Mouse (Mus musculus): ENCODE measurements around the gene Zbtb48. TPM values are rescaled to one million over a fixed set of nuclear protein-coding genes. Genes with fewer than 3 reads are reported as not detected.

Zbtb48 gene
- polyA plus RNA-seq, 1 experiment from 2014 or later, result 15.8 TPM

DNA sequence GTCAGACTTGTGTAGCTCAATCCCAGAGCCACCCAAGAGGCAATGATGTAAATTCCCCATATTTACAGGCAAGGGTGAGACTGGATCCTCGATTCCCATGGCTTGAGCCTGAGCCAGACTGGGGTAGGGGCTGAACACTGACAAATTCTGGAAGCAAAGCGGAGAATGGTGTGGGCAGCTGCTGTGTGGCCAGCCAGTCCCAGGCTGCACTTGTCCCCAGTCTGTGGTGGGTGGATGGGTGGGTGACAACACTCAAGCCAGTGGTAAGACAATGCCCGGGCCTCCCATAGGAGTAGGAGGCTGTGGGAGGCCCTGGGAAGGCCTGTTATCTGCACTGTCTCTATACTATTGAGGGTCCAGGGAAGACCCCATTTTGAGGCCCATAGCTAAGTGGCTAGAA is 41.8 kb upstream of the Zbtb48 start:
- WGBS, result 81% methylated on average over 3 of the region's 3 CpGs
- H3K4me2 ChIP-seq (ENCODE audit: low read length), result no peak overlapping the region
- ATAC-seq (ENCODE audit: insufficient number of reproducible peaks, insufficient read depth, low FRiP score, low read depth), result no peak
- H3K27ac ChIP-seq (replicated peaks in 1 of 2; ENCODE audit: control insufficient read depth in 1 of 2, insufficient read depth in 1 of 2, low read depth in 2 of 2, low read length in 2 of 2), result no peak overlapping the region
- no peak overlapping the region for H3K4me3 ChIP-seq (ENCODE audit: control insufficient read depth in 1 of 2, insufficient read depth in 1 of 2, low read depth in 1 of 2, low read length in 2 of 2)
- H3K27me3 ChIP-seq (ENCODE audit: control insufficient read depth, insufficient read depth, low read length), result no peaks in the 10 kb centered on the region
- H3K36me3 ChIP-seq (ENCODE audit: control insufficient read depth, insufficient read depth, low read length), result no peaks in the 10 kb centered on the region
- H3K4me1 ChIP-seq (ENCODE audit: control insufficient read depth in 2 of 2, insufficient read depth in 2 of 2, low read length in 2 of 2), result peaks cover 9% of the 10 kb centered on the region in 2 experiments; a peak in 3 of 4 replicates
- no peak overlapping the region for H3K9ac ChIP-seq (ENCODE audit: low read length)
- no peaks in the 10 kb centered on the region for H3K9me3 ChIP-seq (ENCODE audit: control insufficient read depth, low read length)

DNA sequence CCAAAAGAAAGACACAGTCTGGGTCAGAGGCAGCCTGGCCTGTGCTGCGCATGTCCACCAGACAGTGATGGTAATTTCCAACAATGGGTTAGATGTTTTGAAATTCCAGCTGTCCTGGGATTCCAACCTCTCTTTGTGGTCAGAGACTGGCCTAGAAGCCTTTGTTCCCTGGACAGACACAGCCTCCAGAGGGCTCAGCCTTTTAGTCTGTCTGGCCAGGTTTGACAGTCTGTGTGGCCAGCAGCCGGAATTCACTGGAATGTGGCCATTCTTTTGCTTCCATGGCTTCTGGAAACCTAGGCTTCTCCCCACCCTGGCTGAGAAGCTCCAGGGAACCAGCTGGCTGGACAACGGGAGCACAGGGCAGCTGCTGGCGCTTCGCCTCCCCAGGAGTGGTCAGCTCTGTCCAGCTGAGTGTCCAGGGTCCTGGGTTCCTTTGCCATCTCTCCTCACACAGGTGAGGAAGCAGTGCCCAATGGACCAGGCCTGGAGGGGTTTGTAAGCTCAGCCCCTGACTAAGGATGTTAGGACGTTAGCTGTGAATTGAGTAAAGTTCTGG is 40.8 kb upstream of the Zbtb48 start:
- ATAC-seq (ENCODE audit: insufficient number of reproducible peaks, insufficient read depth, low FRiP score, low read depth), result no peak
- 73% methylated on average over 6 of the region's 6 CpGs for WGBS
- Histone ChIP-seq H3K27ac (replicated peaks in 1 of 2; ENCODE audit: control insufficient read depth in 1 of 2, insufficient read depth in 1 of 2, low read depth in 2 of 2, low read length in 2 of 2) (no peak overlapping the region), H3K4me2 (ENCODE audit: low read length) (no peak overlapping the region), H3K36me3 (ENCODE audit: control insufficient read depth, insufficient read depth, low read length) (no peaks in the 10 kb centered on the region), H3K9me3 (ENCODE audit: control insufficient read depth, low read length) (no peaks in the 10 kb centered on the region), H3K4me1 (ENCODE audit: control insufficient read depth in 2 of 2, insufficient read depth in 2 of 2, low read length in 2 of 2) (peaks cover 9% of the 10 kb centered on the region in 2 experiments; a peak in 3 of 4 replicates), H3K9ac (ENCODE audit: low read length) (no peak overlapping the region), H3K27me3 (ENCODE audit: control insufficient read depth, insufficient read depth, low read length) (no peaks in the 10 kb centered on the region), H3K4me3 (ENCODE audit: control insufficient read depth in 1 of 2, insufficient read depth in 1 of 2, low read depth in 1 of 2, low read length in 2 of 2) (no peak overlapping the region)

DNA sequence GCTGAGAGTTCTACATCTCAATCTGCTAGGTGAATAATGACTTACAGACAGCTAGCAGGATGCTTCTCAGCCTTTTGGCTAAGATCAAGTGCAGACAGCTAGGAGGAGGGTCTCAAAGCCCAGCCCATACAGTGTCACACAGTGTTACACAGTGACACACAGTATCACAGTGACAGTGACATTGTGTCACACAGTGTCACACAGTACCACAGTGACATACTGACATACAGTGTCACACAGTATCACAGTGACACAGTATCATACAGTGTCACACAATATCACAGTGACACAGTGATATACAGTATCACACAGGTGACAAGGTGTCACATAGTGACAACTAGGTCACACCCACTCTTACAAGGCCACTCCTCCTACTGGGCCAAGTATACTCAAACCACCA is 39.8 kb upstream of the Zbtb48 start:
- Histone ChIP-seq H3K4me2 (ENCODE audit: low read length) (no peak overlapping the region), H3K9ac (ENCODE audit: low read length) (no peak overlapping the region), H3K9me3 (ENCODE audit: control insufficient read depth, low read length) (no peaks in the 10 kb centered on the region), H3K4me1 (ENCODE audit: control insufficient read depth in 2 of 2, insufficient read depth in 2 of 2, low read length in 2 of 2) (peaks cover 3 to 4% of the 10 kb centered on the region in 2 experiments; a peak in 2 of 4 replicates), H3K27ac (replicated peaks in 1 of 2; ENCODE audit: control insufficient read depth in 1 of 2, insufficient read depth in 1 of 2, low read depth in 2 of 2, low read length in 2 of 2) (no peak overlapping the region), H3K4me3 (ENCODE audit: control insufficient read depth in 1 of 2, insufficient read depth in 1 of 2, low read depth in 1 of 2, low read length in 2 of 2) (no peak overlapping the region), H3K27me3 (ENCODE audit: control insufficient read depth, insufficient read depth, low read length) (no peaks in the 10 kb centered on the region), H3K36me3 (ENCODE audit: control insufficient read depth, insufficient read depth, low read length) (no peaks in the 10 kb centered on the region)
- ATAC-seq (ENCODE audit: insufficient number of reproducible peaks, insufficient read depth, low FRiP score, low read depth), result no peak

DNA sequence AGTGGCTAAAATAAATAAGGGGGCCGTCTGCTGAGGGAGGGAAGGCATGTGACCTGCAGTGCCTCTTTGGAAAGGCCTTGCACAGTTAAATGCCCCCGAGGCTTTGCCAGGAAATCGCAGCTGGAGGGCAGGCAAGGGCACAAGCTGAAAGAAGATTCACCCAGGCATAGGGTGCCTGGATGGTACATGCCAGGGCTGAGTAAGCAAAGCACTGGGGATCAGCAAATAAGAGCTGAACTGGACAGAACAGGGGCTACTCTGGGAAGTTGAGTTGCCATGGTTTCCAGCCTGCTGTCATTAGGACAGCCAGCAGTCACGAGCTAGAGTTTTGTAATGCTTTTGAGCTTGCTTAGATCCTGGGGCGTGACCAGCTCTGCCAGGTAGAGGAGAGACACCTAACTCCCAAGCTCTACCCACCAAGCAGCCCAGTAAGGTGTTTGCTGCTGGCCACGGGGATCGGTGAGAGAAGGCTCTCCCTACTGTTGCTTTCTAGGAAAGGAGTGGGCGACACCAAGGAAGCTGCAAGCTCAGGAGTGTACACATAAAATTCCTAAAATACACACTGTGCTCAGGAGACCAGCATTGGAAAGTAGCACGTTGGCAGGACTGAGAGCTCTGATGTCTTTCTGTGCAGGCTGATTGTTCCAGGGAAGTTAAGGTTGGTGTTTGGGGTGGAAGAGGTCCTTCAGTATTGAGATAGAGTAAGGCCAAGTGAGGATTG is 35.1 kb upstream of the Zbtb48 start:
- ATAC-seq (ENCODE audit: insufficient number of reproducible peaks, insufficient read depth, low FRiP score, low read depth), result no peak
- Histone ChIP-seq H3K9ac (ENCODE audit: low read length) (no peak overlapping the region), H3K27ac (replicated peaks in 1 of 2; ENCODE audit: control insufficient read depth in 1 of 2, insufficient read depth in 1 of 2, low read depth in 2 of 2, low read length in 2 of 2) (no peak overlapping the region), H3K4me1 (ENCODE audit: control insufficient read depth in 2 of 2, insufficient read depth in 2 of 2, low read length in 2 of 2) (no peaks in the 10 kb centered on the region), H3K36me3 (ENCODE audit: control insufficient read depth, insufficient read depth, low read length) (peaks cover 34% of the 10 kb centered on the region), H3K4me2 (ENCODE audit: low read length) (no peak overlapping the region), H3K27me3 (ENCODE audit: control insufficient read depth, insufficient read depth, low read length) (no peaks in the 10 kb centered on the region), H3K4me3 (ENCODE audit: control insufficient read depth in 1 of 2, insufficient read depth in 1 of 2, low read depth in 1 of 2, low read length in 2 of 2) (no peak overlapping the region), H3K9me3 (ENCODE audit: control insufficient read depth, low read length) (no peaks in the 10 kb centered on the region)
- 63% methylated on average over 9 of the region's 9 CpGs for WGBS

DNA sequence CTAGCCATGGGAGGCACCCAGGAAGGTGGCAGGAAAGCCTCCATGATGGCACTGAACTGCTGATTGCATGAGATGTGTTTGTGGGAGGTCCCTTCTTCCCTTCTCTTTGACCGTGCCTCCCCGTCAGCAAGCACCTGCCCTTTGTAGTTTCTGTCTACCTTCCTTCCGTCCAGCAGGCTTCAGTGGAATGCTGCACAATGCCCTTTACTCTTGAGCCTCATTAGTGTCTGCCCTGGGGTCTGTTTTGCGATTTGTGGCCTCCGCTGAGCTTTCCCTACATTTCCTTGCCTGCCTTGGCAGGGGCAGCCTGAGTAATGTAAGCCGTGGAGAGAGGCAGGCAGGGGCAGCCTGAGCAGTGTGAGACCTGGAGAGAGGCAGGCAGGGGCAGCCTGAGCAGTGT is 17.1 kb upstream of the Zbtb48 start:
- WGBS, result 76% methylated on average over 6 of the region's 6 CpGs
- Histone ChIP-seq H3K4me1 (ENCODE audit: control insufficient read depth in 2 of 2, insufficient read depth in 2 of 2, low read length in 2 of 2) (peaks cover 5 to 8% of the 10 kb centered on the region in 2 experiments), H3K9ac (ENCODE audit: low read length) (no peak overlapping the region), H3K27me3 (ENCODE audit: control insufficient read depth, insufficient read depth, low read length) (no peaks in the 10 kb centered on the region), H3K9me3 (ENCODE audit: control insufficient read depth, low read length) (no peaks in the 10 kb centered on the region), H3K4me2 (ENCODE audit: low read length) (no peak overlapping the region), H3K27ac (replicated peaks in 1 of 2; ENCODE audit: control insufficient read depth in 1 of 2, insufficient read depth in 1 of 2, low read depth in 2 of 2, low read length in 2 of 2) (no peak overlapping the region), H3K36me3 (ENCODE audit: control insufficient read depth, insufficient read depth, low read length) (peaks cover 85% of the 10 kb centered on the region), H3K4me3 (ENCODE audit: control insufficient read depth in 1 of 2, insufficient read depth in 1 of 2, low read depth in 1 of 2, low read length in 2 of 2) (no peak overlapping the region)
- ATAC-seq (ENCODE audit: insufficient number of reproducible peaks, insufficient read depth, low FRiP score, low read depth), result no peak

DNA sequence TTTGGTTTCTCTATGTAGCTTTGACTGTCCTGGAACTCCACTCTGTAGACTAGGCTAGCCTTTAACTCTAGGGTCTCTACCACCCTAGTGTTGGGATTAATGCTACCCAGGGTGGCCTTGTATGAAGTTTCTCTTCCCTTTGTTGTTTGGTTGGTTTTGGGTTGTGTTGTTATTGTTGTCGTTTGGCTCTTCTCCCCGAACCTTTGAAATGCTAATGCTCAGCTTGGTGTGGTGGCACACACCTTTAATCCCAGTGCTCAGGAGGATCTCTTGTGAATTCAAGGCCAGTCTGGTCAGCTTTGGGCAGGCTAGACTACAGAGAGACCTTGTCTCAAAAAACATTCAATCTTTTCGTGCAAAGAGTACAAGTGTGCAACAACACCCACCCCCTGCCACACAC is 15.7 kb upstream of the Zbtb48 start:
- Histone ChIP-seq H3K27me3 (ENCODE audit: control insufficient read depth, insufficient read depth, low read length) (no peaks in the 10 kb centered on the region), H3K4me3 (ENCODE audit: control insufficient read depth in 1 of 2, insufficient read depth in 1 of 2, low read depth in 1 of 2, low read length in 2 of 2) (no peak overlapping the region), H3K36me3 (ENCODE audit: control insufficient read depth, insufficient read depth, low read length) (peaks cover 72% of the 10 kb centered on the region), H3K4me2 (ENCODE audit: low read length) (no peak overlapping the region), H3K27ac (replicated peaks in 1 of 2; ENCODE audit: control insufficient read depth in 1 of 2, insufficient read depth in 1 of 2, low read depth in 2 of 2, low read length in 2 of 2) (no peak overlapping the region), H3K4me1 (ENCODE audit: control insufficient read depth in 2 of 2, insufficient read depth in 2 of 2, low read length in 2 of 2) (peaks cover 6 to 8% of the 10 kb centered on the region in 2 experiments), H3K9me3 (ENCODE audit: control insufficient read depth, low read length) (no peaks in the 10 kb centered on the region), H3K9ac (ENCODE audit: low read length) (no peak overlapping the region)
- no peak for ATAC-seq (ENCODE audit: insufficient number of reproducible peaks, insufficient read depth, low FRiP score, low read depth)
- 87% methylated on average over 3 of the region's 3 CpGs for WGBS

DNA sequence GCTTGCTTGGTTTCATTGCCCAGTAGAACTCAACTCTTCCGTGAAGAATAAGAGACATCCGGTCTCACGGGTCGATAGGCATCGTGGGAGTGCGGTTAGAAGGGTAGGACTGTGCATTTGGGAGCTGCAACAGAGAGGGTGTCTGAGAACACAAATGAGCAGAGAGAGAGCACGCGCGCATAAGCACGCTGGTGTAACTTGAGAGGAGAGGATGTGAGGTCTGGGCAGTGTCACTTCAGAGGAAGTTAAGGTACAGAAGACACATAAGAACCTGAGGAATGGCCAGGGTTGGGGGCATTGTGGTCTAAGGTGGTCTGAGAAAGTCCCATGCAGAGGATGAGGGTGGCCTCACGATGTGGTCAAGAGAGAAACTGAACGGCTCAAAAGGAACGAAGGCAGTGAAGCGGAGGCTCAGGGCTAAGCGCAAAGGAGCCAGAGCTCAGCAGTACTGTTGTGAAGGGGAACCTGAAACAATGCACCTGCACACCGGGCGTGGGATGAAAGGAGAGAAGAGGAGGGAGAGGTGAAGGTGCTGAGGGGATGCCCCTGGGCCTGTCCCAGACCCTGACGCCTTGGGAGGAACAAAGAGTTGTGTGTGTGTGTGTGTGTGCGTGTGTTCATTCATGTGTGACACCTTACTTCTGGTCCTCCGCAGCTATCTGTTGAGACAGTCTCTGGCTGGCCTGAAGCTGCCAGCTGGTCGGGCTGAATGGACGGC is 14.6 kb upstream of the Zbtb48 start:
- H3K9me3 ChIP-seq (ENCODE audit: control insufficient read depth, low read length), result no peaks in the 10 kb centered on the region
- peaks cover 6 to 8% of the 10 kb centered on the region in 2 experiments for H3K4me1 ChIP-seq (ENCODE audit: control insufficient read depth in 2 of 2, insufficient read depth in 2 of 2, low read length in 2 of 2)
- no peak overlapping the region for H3K27ac ChIP-seq (replicated peaks in 1 of 2; ENCODE audit: control insufficient read depth in 1 of 2, insufficient read depth in 1 of 2, low read depth in 2 of 2, low read length in 2 of 2)
- WGBS, result 96% methylated on average over 22 of the region's 22 CpGs
- no peak for ATAC-seq (ENCODE audit: insufficient number of reproducible peaks, insufficient read depth, low FRiP score, low read depth)
- no peaks in the 10 kb centered on the region for H3K27me3 ChIP-seq (ENCODE audit: control insufficient read depth, insufficient read depth, low read length)
- H3K9ac ChIP-seq (ENCODE audit: low read length), result no peak overlapping the region
- no peak overlapping the region for H3K4me3 ChIP-seq (ENCODE audit: control insufficient read depth in 1 of 2, insufficient read depth in 1 of 2, low read depth in 1 of 2, low read length in 2 of 2)
- H3K36me3 ChIP-seq (ENCODE audit: control insufficient read depth, insufficient read depth, low read length), result peaks cover 61% of the 10 kb centered on the region
- no peak overlapping the region for H3K4me2 ChIP-seq (ENCODE audit: low read length)
